Mouse (Mus musculus): ENCODE results near the gene Pms2. TPM values are rescaled to one million over a fixed set of nuclear protein-coding genes. Genes with fewer than 3 reads are reported as not detected.

Gene Pms2
- 35.9 TPM for polyA plus RNA-seq (2017; shearing (Covaris generic))

GRCm38 (mm10) chr5:143909417-143910400 lies at the start of gene Pms2, which contains the start of gene Aimp2:
Gene Pms2, plus strand, starts transcription at chr5:143909964.
Gene Aimp2, minus strand, starts transcription at chr5:143909847.

GRCm38 (mm10) chr5:143897635-143898330 lies 12.0 kb upstream of the Pms2 start, which contains the start of gene Ankrd61:
Gene Ankrd61, minus strand, starts transcription at chr5:143897685.

GRCm38 (mm10) chr5:143927875-143928274 lies 18.1 kb downstream of the Pms2 start, which contains the start of gene Gm42421:
Gene Gm42421, plus strand, starts transcription at chr5:143928175.

DNA sequence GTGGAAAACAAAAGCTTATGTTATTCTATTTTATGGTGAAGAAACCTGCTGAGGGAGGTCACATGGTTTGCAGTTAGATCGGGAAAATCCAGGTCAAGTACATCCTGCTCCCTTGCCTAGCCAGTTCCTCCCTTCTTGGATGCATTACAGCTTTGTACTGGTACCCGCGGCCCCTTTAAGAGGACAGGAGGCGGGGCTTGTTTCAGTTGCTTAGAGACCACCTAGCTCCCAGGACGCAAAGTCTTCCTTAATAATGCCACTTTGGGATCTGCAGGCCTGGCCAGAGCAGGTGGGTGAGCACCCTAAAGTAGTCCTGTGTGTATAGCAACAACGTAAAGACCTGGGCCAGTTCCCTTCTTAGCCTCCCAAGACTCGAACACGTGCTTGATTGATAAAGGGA lies 23.1 kb downstream of the Pms2 start, which contains the start of gene Rsph10b:
Gene Rsph10b (plus strand): TSS at position 205 of the 400 bp plus-strand sequence.

Other genes starting within 250 kb of the Pms2 start
- 22.2 TPM for gene Usp42, start 177.7 kb upstream of the Pms2 start, polyA plus RNA-seq (2017; shearing (Covaris generic))
- gene Eif2ak1, start 92.2 kb upstream of the Pms2 start, polyA plus RNA-seq (2017; shearing (Covaris generic)): 58.6 TPM
- 0.49 TPM for gene Ankrd61, start 12.3 kb upstream of the Pms2 start, polyA plus RNA-seq (2017; shearing (Covaris generic))
- gene Aimp2, start 117 bp upstream of the Pms2 start, polyA plus RNA-seq (2017; shearing (Covaris generic)): 54.6 TPM
- gene Gm42421, start 18.2 kb downstream of the Pms2 start, polyA plus RNA-seq (2017; shearing (Covaris generic)): 2.6 TPM
- 1.3 TPM for gene Rsph10b, start 23.1 kb downstream of the Pms2 start, polyA plus RNA-seq (2017; shearing (Covaris generic))
- 70.2 TPM for gene Ccz1, start 104.9 kb downstream of the Pms2 start, polyA plus RNA-seq (2017; shearing (Covaris generic))
- not detected for gene Ocm, start 116.7 kb downstream of the Pms2 start, polyA plus RNA-seq (2017; shearing (Covaris generic))
- gene Lmtk2, start 190.5 kb downstream of the Pms2 start, polyA plus RNA-seq (2017; shearing (Covaris generic)): 15.7 TPM